Mouse (Mus musculus) forebrain, embryonic 16.5 days (tissue): ENCODE measurements around the gene Vps36. TPM values are rescaled to one million over a fixed set of nuclear protein-coding genes. Genes with fewer than 3 reads are reported as not detected.

Experiments used
- ATAC-seq: fragments of 200-750 bp; cut with Nextera tagmentation; 2 replicates; pipeline ENCODE4 v1.8.0; 2017; ENCODE audit warnings: mild to moderate bottlenecking, moderate library complexity
- H3K27ac ChIP-seq: fragments of 300-500 bp; sonication (generic); 2 replicates; pipeline ENCODE4 v1.5.1; 2014; ENCODE audit warnings: low read length, control low read depth
- H3K27me3 ChIP-seq: fragments of 300-500 bp; sonication (generic); replicated peaks from 2 replicates; pipeline ENCODE4 v1.6.1; 2014; ENCODE audit warnings: low read length; ENCODE audit not compliant: control insufficient read depth, insufficient read depth
- H3K36me3 ChIP-seq: fragments of 300-500 bp; sonication (generic); 2 replicates; pipeline ENCODE4 v1.6.1; 2014; ENCODE audit not compliant: control insufficient read depth, insufficient read depth
- H3K4me1 ChIP-seq: fragments of 300-500 bp; sonication (generic); replicated peaks from 2 replicates; pipeline ENCODE4 v1.6.1; 2014; ENCODE audit warnings: low read length; ENCODE audit not compliant: control insufficient read depth, insufficient read depth
- H3K4me2 ChIP-seq: fragments of 300-500 bp; sonication (generic); 2 replicates; pipeline ENCODE4 v1.6.1; 2014; ENCODE audit warnings: mild to moderate bottlenecking, low read length, control low read depth
- H3K4me3 ChIP-seq: fragments of 300-500 bp; sonication (generic); replicated peaks from 2 replicates; pipeline ENCODE4 v1.5.1; 2014; ENCODE audit warnings: mild to moderate bottlenecking, low read length, control low read depth
- H3K9ac ChIP-seq: fragments of 300-500 bp; sonication (generic); replicated peaks from 2 replicates; pipeline ENCODE4 v1.6.1; 2014; ENCODE audit warnings: low read depth, low read length, control low read depth
- H3K9me3 ChIP-seq: fragments of 300-500 bp; sonication (generic); 2 replicates; pipeline ENCODE4 v1.6.1; 2016; ENCODE audit warnings: low read length; ENCODE audit not compliant: control insufficient read depth
- WGBS: fragments of 180-500 bp; shearing (Covaris S2); extraction: QIAGEN DNeasy Blood & Tissue Kit; methylation state at CpG from one replicate; pipeline ENCODE4 v1.1.7; 2014; 5-methylcytosine and 5-hydroxymethylcytosine counted together
- polyA plus RNA-seq: library from polyadenylated mRNA; unstranded; fragments of >200 nt; fragmentation: Nextera tagmentation; extraction: Ambion mirVana; gene quantifications from 2 replicates; pipeline ENCODE4 v1.2.1, GENCODE M21; 2015

Vps36 gene
- polyA plus RNA-seq, 1 experiment from 2014 or later, result 40.9 TPM

DNA sequence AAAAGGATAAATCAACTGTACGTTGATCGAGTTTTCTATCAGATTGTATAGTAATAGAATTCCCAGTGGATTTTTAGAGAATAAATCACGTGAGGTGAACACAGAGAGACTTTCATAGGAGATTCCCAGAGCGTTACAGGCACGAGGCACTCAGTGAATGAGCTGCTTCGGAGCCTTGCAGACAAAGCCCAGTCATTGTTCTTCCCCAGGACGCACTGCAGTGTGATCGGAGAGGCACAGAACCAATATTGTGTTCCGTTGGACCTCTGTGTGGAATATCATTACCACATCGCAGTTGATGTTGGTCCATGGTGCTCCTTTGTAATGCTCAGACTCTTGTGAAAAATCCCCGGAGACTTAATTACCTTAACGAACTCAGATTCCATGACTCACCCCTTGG lies 55.3 kb downstream of the Vps36 start:
- Histone ChIP-seq H3K4me3 (no peak overlapping the region), H3K27me3 (no peaks in the 10 kb centered on the region), H3K9ac (no peak overlapping the region), H3K4me1 (peaks cover 3% of the 10 kb centered on the region; the same call in 1 of the 2 replicates), H3K27ac (no peak overlapping the region), H3K9me3 (no peaks in the 10 kb centered on the region), H3K36me3 (no peaks in the 10 kb centered on the region), H3K4me2 (0 out of 2 replicates have a peak overlapping the region, but pooled peaks have one; percentile 7)
- 38% methylated on average over 12 of the region's 12 CpGs for WGBS
- ATAC-seq, result no peak

- no peak overlapping the region for H3K4me2 ChIP-seq
- no peak overlapping the region for H3K27ac ChIP-seq
- no peaks in the 10 kb centered on the region for H3K36me3 ChIP-seq
- H3K9me3 ChIP-seq, result no peaks in the 10 kb centered on the region
- no peaks in the 10 kb centered on the region for H3K27me3 ChIP-seq
- H3K9ac ChIP-seq, result no peak overlapping the region
- WGBS, result 80% methylated on average over 9 of the region's 9 CpGs
- no peak for ATAC-seq
- peaks cover 3% of the 10 kb centered on the region; the same call in 1 of the 2 replicates for H3K4me1 ChIP-seq
- no peak overlapping the region for H3K4me3 ChIP-seq
Observed at GRCm38 (mm10) chr8:22249080-22249479, 56.5 kb downstream of the Vps36 start.

DNA sequence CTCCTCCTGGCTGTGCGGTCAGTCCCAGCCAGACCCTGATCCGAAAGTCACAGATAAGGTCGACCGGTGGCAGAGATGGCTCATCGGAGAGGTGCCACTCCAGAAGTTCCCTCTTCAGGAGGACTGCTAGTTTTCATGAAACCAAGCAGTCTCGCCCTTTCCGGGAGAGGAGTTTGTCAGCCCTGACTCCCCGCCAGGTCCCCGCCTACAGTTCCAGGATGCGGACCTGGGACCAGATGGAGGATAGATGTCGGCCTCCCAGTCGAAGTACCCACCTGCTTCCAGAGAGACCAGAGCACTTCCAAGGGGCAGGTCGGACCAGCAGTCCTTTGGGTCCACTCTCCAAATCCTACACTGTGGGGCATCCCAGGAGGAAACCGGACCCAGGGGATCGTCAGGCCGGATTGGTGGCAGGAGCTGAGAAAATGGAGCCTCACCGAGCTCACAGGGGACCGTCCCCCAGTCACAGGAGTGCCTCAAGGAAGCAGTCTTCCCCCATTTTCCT lies 66.4 kb downstream of the Vps36 start:
- Histone ChIP-seq H3K4me2 (no peak overlapping the region), H3K9ac (no peak overlapping the region), H3K27ac (no peak overlapping the region), H3K4me1 (no peaks in the 10 kb centered on the region), H3K9me3 (no peaks in the 10 kb centered on the region), H3K27me3 (no peaks in the 10 kb centered on the region), H3K36me3 (no peaks in the 10 kb centered on the region), H3K4me3 (no peak overlapping the region)
- ATAC-seq, result no peak
- WGBS, result 85% methylated on average over 18 of the region's 18 CpGs

- Histone ChIP-seq H3K4me2 (no peak overlapping the region), H3K36me3 (no peaks in the 10 kb centered on the region), H3K27me3 (no peaks in the 10 kb centered on the region), H3K4me3 (no peak overlapping the region), H3K9ac (no peak overlapping the region), H3K9me3 (no peaks in the 10 kb centered on the region), H3K27ac (no peak overlapping the region), H3K4me1 (no peaks in the 10 kb centered on the region)
- no peak for ATAC-seq
- 77% methylated on average over 12 of the region's 12 CpGs for whole genome bisulfite sequencing
Observed at GRCm38 (mm10) chr8:22259531-22259930, 66.9 kb downstream of the Vps36 start.

DNA sequence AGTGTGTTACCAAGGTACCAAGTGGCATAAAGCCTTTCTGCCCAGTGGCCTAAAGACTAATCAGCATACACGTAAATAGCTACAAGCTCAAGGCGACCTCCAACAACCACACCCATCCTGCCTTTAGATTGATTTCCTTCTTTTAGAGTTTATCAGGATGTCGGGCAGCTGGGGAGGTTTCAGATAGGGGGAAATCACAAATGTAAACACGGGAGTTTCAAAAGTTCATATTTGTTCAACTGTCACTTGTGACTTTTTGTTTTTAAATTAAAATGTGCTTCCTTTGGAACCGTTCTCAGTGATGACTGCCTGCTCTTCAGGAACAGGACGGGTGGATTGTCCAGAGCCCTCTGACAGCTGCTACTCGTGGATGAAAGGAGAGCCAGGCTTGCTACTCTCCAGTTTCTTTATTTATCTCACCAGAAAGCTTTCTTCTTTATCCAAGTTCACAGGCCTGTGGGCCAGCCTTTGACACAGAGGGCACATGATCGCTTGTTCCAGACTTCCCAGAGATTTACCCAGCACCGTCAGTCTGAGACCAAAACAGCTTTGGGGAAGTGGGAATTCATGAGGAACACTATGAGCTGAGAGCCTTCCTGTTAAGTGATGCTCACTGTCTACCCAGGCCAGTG lies 67.6 kb downstream of the Vps36 start:
- no peak overlapping the region for H3K4me2 ChIP-seq
- WGBS, result 62% methylated on average over 9 of the region's 9 CpGs
- no peak overlapping the region for H3K9ac ChIP-seq
- no peak overlapping the region for H3K27ac ChIP-seq
- H3K4me1 ChIP-seq, result no peaks in the 10 kb centered on the region
- H3K27me3 ChIP-seq, result no peaks in the 10 kb centered on the region
- no peaks in the 10 kb centered on the region for H3K9me3 ChIP-seq
- H3K36me3 ChIP-seq, result no peaks in the 10 kb centered on the region
- H3K4me3 ChIP-seq, result no peak overlapping the region
- ATAC-seq, result no peak

DNA sequence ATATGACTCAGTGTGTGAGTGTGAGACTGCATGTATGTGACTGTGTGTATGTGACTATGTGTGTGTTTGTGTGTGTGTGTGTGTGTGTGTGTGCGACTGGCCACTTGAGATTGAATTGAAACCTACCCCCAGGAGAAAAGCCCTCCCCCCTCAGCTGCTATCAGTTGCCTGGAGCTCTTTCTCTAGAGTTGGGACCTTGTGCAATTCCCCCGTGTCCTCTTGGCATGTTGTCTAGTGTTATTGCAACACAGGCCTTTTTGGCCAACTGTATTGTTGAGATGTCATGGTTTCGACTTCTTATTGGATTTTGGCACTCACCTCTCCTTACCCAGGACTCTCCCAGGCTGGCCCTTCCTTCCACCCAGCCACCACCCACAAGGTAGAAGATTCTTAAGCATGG lies 69.7 kb downstream of the Vps36 start:
- Histone ChIP-seq H3K4me2 (no peak overlapping the region), H3K27ac (no peak overlapping the region), H3K36me3 (no peaks in the 10 kb centered on the region), H3K27me3 (no peaks in the 10 kb centered on the region), H3K4me1 (no peaks in the 10 kb centered on the region), H3K9ac (no peak overlapping the region), H3K4me3 (no peak overlapping the region), H3K9me3 (no peaks in the 10 kb centered on the region)
- 93% methylated on average over 3 of the region's 3 CpGs for WGBS
- ATAC-seq, result no peak

- Histone ChIP-seq H3K27ac (no peak overlapping the region), H3K36me3 (no peaks in the 10 kb centered on the region), H3K9me3 (no peaks in the 10 kb centered on the region), H3K27me3 (no peaks in the 10 kb centered on the region), H3K4me1 (no peaks in the 10 kb centered on the region), H3K9ac (no peak overlapping the region), H3K4me3 (no peak overlapping the region), H3K4me2 (no peak overlapping the region)
- 65% methylated on average over 6 of the region's 6 CpGs for WGBS
- no peak for ATAC-seq
Observed at GRCm38 (mm10) chr8:22264292-22264691, 71.7 kb downstream of the Vps36 start.

- H3K36me3 ChIP-seq, result no peaks in the 10 kb centered on the region
- H3K4me3 ChIP-seq, result no peak overlapping the region
- H3K4me1 ChIP-seq, result no peaks in the 10 kb centered on the region
- no peaks in the 10 kb centered on the region for H3K9me3 ChIP-seq
- H3K9ac ChIP-seq, result no peak overlapping the region
- no peak overlapping the region for H3K4me2 ChIP-seq
- WGBS, result 57% methylated on average over 6 of the region's 6 CpGs
- ATAC-seq, result no peak
- H3K27me3 ChIP-seq, result no peaks in the 10 kb centered on the region
- no peak overlapping the region for H3K27ac ChIP-seq
Observed at GRCm38 (mm10) chr8:22264787-22265186, 72.2 kb downstream of the Vps36 start.

DNA sequence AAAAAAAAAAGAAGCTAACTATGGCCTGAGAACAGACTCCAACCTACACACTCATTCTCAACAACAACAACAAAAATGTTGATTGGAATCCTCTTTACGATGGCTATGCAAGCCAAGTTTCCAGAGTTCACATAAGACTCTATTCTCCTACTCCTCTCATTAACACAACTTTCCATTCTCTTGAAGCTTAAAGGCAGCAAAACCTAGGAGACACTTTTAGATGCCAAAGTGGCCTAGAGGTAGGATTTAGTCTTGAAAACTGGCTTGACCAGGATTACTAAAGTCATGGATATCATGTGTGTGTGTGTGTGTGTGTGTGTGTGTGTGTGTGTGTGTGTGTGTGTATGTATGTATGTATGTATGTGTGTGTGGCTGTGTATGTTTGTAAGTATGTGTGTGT lies 72.6 kb downstream of the Vps36 start:
- Histone ChIP-seq H3K4me3 (no peak overlapping the region), H3K9me3 (no peaks in the 10 kb centered on the region), H3K36me3 (no peaks in the 10 kb centered on the region), H3K27me3 (no peaks in the 10 kb centered on the region), H3K4me2 (no peak overlapping the region), H3K27ac (no peak overlapping the region), H3K4me1 (no peaks in the 10 kb centered on the region), H3K9ac (no peak overlapping the region)
- no peak for ATAC-seq
- WGBS, result 58% methylated on average over 1 of the region's 1 CpGs

DNA sequence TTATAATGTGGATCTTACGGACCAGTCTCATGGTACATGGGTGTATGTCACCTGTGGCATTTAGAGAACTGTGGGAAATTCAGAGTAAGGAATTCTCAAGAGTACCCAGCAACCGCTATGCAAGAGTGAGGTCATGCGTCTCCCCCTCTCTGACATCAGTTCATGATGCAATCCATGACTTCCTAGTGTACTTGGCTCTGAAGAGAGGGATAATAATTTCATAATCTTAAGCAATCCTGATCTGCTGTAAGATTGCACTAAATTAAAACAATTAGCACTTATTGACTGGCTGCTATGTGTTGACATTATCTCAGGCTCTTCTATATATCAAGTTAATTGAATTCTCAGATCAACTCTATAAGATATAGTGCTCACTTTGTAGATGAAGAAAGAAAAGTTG lies 74.2 kb downstream of the Vps36 start:
- no peak overlapping the region for H3K9ac ChIP-seq
- 96% methylated on average over 3 of the region's 3 CpGs for WGBS
- no peaks in the 10 kb centered on the region for H3K9me3 ChIP-seq

More for the DNA sequence above, 74.2 kb downstream of the Vps36 start:
- no peaks in the 10 kb centered on the region for H3K4me1 ChIP-seq
- no peak overlapping the region for H3K4me2 ChIP-seq
- no peak for ATAC-seq
- no peak overlapping the region for H3K4me3 ChIP-seq
- H3K27me3 ChIP-seq, result no peaks in the 10 kb centered on the region
- H3K27ac ChIP-seq, result no peak overlapping the region
- no peaks in the 10 kb centered on the region for H3K36me3 ChIP-seq
